Mouse (Mus musculus): Measurements from ENCODE around the gene Psen2.
A peak's percentile ranks its signal among the peaks of the same experiment; 100 is the strongest.

Psen2 gene

GRCm38 (mm10) chr1:180248593-180249146 lies 14.6 kb downstream of the Psen2 start:
- DNase-seq (ENCODE audit: low spot score), result no peak

GRCm38 (mm10) chr1:180247901-180248300 lies 15.3 kb downstream of the Psen2 start:
- no peak for DNase-seq (ENCODE audit: low spot score)

GRCm38 (mm10) chr1:180245741-180246507 lies 17.3 kb downstream of the Psen2 start:
- DNase-seq (ENCODE audit: low spot score), result no peak

DNA sequence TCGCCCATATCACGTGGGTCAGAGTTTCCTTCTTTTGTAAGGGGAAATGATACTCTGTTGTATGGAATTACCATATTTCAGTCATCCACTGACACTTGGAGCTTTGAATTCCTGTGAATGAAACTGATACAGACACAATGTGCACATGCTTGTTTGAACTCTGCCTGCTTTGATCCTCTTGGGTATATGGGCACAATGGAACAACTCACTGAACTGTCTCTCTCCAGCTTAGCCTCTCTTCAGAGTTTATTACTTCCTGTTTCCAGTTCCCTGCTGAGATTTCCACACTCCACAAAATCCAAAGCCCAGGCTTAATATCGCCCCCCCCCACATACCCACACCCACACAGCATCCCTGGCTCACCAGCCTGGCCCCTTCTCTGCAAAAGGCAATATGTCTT lies 31.5 kb downstream of the Psen2 start:
- DNase-seq (ENCODE audit: low spot score), result no peak

DNA sequence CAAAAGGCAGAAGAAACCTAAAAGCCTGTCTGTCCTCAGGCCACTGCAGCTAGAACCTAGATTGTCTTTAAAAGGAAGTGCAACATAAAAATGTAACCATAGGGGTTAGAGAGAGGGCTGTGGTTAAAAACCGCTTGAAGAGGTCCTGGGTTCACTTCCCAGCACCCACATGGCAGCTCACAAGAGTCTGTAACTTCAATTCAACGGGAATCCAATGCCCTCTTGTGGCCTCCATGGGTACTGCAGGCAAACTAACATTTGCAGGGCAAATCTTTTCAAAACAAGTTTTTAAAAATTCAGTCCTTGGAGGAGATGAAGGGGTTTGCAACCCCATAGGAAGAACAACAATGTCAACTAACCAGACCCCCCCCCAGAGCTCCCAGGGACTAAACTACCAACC lies 32.7 kb downstream of the Psen2 start:
- no peak for DNase-seq (ENCODE audit: low spot score)

- DNase-seq (ENCODE audit: low spot score), result no peak
Observed at GRCm38 (mm10) chr1:180229906-180230305, 33.3 kb downstream of the Psen2 start.

- no peak for DNase-seq (ENCODE audit: low spot score)
Observed at GRCm38 (mm10) chr1:180228854-180229253, 34.4 kb downstream of the Psen2 start.

DNA sequence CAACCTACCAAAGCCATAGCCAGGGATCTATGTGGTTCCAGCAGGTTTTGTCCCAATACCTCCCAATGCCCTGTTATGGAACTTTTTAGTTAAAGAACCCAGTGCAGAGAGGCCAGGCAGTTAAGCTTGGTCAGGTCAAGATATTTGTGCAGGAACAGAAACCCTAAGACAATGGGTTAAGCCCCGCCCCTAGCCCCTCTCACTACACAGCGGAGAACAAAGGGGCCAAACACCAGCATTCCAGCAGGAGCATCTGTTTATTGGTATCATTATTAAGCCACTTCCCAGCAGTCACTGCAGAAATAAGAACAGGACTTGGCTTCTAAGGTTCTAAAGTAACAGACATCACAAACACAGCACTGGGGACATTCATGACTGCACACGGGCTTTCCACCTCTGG lies 36.5 kb downstream of the Psen2 start:
- no peak for DNase-seq (ENCODE audit: low spot score)

- no peak for DNase-seq (ENCODE audit: low spot score)
Observed at GRCm38 (mm10) chr1:180226221-180226713, 37.0 kb downstream of the Psen2 start.

DNA sequence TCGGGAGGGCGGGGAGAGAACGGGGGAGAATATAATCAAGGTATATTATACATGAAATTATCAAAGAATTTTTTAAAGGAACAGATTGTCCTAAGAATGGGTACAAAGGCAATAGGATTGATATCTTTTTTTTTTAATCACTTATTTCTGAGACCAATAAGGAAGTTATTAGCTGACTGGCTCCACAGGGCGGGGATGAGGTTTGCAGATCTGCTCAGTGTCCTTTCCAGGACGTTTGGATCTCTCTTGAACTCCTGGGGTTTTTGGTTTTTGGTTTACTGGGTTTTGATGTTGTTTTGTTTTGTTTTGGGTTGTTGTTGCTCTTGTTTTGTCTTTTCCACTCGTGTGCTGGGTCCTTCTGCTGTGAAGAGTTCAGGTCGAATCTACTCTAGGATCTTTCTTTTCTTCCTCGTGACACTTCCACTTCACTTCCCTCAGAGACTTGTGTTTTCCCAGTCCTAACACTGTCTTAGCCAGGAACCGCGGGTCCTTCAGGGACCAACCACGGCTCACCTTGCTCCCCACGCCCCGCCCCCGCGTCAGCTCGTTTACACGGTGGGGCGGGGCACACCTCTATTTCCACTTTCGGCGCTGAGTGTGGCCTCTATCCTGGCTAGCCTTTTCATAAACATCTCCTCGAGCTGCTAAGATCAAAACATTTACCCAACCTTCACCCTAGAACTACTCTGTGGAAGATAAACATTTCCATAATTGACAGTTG lies 37.6 kb downstream of the Psen2 start:
- DNase-seq (ENCODE audit: low spot score), result peak; percentile 60

GRCm38 (mm10) chr1:180222007-180222406 lies 41.2 kb downstream of the Psen2 start:
- no peak for DNase-seq (ENCODE audit: low spot score)

- DNase-seq (ENCODE audit: low spot score), result no peak
Observed at GRCm38 (mm10) chr1:180220791-180221542, 42.3 kb downstream of the Psen2 start.

DNA sequence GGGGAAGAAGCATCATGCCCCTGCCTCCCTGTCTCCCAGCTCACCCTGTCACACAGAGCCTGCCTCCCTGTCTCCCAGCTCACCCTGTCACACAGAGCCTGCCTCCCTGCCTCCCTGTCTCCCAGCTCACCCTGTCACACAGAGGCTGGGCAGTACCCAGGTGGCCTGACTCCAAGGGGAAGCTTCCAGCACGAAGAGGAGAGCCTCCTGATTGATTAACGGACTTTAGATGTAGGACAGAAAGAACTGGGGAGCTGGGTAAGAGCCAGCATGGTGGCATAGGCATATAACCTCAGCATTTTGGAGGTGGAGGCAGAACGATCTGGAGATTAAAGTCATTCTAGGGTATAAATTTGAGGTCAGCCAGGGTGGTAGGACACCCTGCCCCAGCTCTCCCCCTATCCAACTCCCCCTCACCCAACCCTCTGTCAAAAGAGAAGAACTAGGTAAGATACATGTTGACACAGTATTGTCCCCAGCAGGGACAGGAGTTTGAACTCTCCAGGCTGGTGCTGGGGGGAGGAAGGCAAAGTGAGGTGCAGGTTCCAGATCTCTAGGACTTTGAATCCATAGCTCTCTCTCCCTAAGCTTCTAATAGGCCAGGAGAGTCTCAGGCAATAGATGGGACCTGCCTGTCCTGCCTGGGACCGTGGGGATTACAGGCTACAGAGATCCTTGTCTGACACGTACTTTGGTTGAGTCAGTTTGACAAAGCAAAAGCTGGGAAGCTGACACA lies 46.5 kb downstream of the Psen2 start:
- DNase-seq (ENCODE audit: low spot score), result no peak

DNA sequence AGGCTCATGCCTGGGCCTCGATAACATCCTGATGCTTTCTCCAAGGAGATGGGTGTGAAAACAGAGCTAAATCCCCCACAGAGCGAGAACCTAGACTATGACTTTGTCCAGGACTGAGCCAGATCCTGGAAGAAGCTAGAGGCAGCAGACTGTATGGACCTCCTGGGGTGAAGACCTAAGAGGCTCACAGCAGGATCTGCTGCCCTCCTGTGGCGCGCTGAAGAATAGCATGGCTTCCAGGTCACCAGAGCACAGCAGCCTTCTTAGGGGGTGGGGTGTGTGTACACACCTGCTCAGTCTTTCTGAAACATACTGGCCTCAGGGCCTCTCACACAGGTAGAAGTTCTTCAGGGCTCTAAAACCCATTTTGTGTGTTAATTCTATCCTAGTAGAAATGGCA lies 48.2 kb downstream of the Psen2 start:
- peak; percentile 53 for DNase-seq (ENCODE audit: low spot score)

- no peak for DNase-seq (ENCODE audit: low spot score)
Observed at GRCm38 (mm10) chr1:180212911-180213310, 50.3 kb downstream of the Psen2 start.

GRCm38 (mm10) chr1:180210781-180211271 lies 52.4 kb downstream of the Psen2 start:
- DNase-seq (ENCODE audit: low spot score), result no peak

DNA sequence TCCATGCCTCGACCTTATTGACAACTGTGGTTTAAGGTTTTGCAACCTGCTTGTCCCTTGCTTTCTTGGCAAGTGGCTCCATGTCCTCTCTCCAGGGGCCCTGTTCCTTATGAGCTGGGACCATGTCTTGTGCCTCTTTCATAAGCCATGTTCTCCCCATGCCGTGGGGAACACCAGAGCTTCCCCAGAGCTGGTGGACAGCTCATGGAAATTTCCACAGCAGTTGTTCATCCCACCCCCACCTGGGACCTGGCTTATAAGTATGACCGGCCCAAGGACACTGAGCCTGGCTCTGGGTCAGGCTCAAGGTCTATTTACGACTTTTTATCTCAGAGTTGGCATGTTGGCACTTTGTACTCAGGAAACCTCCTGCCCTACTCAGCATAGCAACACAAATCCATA lies 53.2 kb downstream of the Psen2 start:
- DNase-seq (ENCODE audit: low spot score), result peak; percentile 30

- no peak for DNase-seq (ENCODE audit: low spot score)
Observed at GRCm38 (mm10) chr1:180208370-180208769, 54.9 kb downstream of the Psen2 start.

- no peak for DNase-seq (ENCODE audit: low spot score)
Observed at GRCm38 (mm10) chr1:180200722-180201121, 62.5 kb downstream of the Psen2 start.

DNA sequence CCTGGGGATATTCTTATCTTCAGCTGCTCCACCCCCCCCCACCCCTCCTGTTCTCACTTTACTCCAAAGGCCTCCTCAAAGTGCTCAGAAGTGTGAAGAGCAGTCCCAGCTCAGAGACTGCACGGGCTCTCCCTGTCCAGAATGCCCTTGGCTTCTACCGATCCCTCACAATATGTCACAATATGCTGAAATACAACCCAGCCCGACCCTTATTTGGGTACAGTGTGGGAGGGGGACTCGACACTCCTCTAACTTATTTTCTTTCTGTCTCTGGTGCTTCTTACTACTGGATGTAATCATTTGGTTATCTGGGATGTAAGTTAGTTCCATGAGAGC lies 63.6 kb downstream of the Psen2 start:
- DNase-seq (ENCODE audit: low spot score), result no peak

- no peak for DNase-seq (ENCODE audit: low spot score)
Observed at GRCm38 (mm10) chr1:180198959-180199714, 64.1 kb downstream of the Psen2 start, which contains the start of gene Coq8a. TSS of gene Coq8a (minus strand) at chr1:180199602.

All from testis, postnatal 14 days (tissue).